Mouse (Mus musculus) lung, postnatal 14 days (tissue): ENCODE measurements around the gene Taf8.
A peak's percentile ranks its signal among the peaks of the same experiment; 100 is the strongest.

Experiments used
- DNase-seq: peaks from one replicate; pipeline ENCODE4 v3.0.0; 2021

Gene Taf8

DNA sequence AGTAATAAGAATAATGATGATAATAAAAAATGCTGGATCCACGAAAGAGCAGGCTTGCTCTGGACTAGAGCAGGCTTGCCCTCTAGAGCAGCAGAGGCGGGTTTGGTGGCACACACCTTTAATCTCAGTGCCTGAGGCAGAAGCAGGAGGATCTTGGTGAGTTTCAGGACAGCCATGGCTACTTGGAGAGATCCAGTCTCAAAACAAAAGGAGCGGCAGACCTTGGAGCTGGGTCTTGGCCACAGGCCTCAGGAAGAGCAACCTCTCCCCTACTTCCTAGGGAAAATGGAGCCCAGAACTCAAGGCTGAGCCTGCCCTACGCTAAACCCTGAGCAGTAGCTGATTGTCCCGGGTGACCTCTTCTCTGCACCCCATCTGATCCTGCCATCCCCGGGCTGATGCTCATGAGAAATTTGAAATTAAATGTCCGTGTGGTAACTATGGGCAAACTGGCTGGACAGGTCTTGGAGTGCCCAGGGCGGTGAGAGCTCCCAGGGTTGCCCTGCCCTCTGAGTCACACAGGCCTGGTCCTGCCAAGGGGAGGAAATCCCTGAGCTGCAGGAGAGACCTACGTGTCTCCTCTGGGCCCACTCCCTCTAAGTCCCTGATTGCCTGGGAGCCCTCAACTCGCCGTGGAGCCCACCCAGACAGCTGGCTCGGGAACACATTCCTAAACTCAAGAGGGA is 51.1 kb downstream of the Taf8 start:
- DNase-seq: peak; percentile 56

DNA sequence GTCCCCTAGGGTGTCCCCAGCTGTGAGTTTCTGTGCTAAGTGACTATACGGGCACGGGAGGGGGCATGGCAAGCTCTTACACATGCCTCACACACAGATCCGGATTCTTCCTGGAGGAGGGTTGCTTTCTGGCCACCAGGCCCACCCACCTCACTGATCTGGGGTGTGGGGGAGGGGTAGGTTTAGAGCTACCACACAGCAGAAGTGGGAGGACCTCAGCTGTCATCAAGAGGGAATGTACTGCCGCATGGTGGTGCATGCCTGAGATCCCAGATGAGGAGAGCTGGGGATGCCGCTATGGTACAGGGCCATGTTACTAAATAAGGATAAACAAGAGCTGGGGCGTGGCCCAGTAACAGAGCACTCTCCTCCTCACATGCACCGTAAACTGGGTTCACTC is 51.9 kb downstream of the Taf8 start:
- DNase-seq: no peak

DNA sequence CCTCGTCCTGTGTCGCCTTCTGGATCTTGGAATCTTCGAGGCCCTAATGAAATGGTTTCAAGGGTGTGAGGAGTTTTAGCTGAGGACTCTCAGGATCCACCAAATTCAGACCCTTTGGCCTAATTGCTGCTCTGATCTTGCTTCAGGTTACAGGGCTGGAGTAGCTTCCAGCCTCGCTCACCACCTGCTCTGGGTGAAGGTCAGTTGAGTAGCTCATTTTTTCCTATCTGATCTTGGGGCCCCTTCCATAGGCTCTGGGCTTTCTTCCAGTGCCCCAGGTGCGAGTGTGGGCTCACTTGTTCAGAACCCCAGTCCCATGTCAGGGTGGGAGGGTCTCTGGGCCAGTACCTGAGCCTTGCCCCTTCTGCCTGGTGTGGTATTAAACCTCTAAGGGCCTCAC is 52.7 kb downstream of the Taf8 start:
- DNase-seq: no peak

DNA sequence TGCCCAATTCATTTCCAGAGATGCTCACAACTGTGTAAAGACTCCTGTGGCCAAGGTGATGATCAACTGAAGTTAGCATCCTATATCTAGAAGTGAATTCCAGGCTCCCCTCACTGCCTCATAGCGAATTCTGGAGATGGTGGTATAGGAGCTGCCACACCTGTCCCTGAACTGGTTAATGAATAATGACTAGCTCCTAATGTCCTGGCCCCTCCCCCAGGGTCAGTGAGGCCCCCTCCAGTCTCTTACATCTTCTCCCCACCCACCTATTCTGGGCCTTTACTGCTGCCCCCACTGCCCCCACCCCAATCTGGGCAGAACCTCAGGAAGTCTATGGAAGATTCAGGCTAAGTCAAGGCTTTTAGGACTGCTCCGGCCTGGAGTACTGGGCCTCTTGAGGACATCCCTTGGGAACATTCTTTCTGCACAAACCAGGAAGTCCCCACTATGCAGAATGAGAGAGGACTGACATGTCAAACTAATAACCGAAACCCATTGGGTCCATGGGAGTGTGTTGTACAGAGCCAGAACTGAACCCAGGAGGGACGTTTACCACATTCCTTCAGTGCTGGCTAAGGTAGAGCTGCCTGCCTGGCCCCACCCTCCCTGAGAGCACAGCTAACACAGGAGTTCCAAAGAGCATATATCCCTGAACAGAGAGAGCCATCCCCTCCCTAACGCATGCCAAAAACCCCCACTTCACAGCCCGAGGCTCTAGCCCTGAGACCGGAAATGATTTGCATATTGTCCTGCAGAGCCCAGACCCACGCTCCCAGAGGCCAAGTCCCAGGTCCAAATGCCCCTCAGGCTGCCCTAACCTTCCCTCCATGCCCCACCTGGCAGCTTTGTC is 53.3 kb downstream of the Taf8 start:
- DNase-seq: no peak

GRCm38 (mm10) chr17:47446561-47446960 is 55.5 kb downstream of the Taf8 start:
- DNase-seq: no peak

DNA sequence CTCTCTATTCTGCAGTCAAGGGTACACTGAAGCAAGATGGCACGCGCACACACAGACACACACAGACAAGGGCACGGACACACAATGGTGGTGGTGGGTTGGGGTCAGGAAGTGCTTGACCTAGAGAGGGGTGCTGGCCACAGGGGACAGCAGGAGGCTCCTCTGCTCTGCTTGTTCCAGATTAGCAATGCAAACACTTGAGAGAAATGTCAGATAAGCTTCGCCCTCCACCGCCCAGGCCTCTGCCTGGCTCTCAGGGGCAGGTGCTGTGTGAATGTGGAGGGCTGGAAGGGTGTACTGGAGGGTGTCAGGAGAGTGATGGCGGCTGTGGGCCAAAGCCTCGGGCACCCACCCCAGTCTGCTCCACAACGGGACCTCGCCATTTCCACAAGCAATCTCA is 56.1 kb downstream of the Taf8 start:
- DNase-seq: no peak

- DNase-seq: no peak
Observed at GRCm38 (mm10) chr17:47445518-47445917, 56.6 kb downstream of the Taf8 start.

- no peak for DNase-seq
Observed at GRCm38 (mm10) chr17:47444113-47444512, 58.0 kb downstream of the Taf8 start.

GRCm38 (mm10) chr17:47442271-47442670 is 59.8 kb downstream of the Taf8 start:
- no peak for DNase-seq

GRCm38 (mm10) chr17:47441296-47442051 is 60.6 kb downstream of the Taf8 start:
- DNase-seq: no peak

DNA sequence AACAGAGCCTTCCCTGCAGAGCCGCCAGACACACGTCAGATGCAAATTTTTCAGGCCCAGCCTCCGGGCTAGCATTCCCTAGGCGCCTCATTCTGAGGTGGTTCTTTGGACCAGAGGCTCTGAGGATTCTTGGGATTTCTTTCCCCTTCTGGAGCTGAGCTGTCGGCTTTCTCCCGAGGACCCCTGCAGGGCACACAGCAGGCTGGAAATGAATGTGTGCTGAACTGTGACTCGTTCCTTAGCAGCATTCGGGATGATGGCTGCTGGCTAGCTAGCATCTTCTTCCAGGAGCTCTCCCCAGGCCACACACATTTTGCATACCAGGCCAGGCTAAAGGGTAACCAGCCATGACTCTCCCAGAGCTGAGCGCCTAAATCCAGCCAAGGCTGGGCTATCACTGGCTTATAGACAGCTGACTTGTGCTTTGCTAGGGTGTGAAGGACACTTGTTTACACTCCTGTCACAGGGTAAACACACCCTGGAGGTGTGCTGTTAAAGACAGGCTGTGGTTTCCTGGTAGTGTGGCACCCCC is 61.7 kb downstream of the Taf8 start:
- no peak for DNase-seq

GRCm38 (mm10) chr17:47439396-47440028 is 62.6 kb downstream of the Taf8 start:
- DNase-seq: peak; percentile 40

- no peak for DNase-seq
Observed at GRCm38 (mm10) chr17:47438611-47439010, 63.5 kb downstream of the Taf8 start.

GRCm38 (mm10) chr17:47436907-47437547 is 65.1 kb downstream of the Taf8 start, which contains the start of gene 1700001C19Rik:
Gene 1700001C19Rik, minus strand, starts transcription at chr17:47437376.
- DNase-seq: peak; percentile 27

DNA sequence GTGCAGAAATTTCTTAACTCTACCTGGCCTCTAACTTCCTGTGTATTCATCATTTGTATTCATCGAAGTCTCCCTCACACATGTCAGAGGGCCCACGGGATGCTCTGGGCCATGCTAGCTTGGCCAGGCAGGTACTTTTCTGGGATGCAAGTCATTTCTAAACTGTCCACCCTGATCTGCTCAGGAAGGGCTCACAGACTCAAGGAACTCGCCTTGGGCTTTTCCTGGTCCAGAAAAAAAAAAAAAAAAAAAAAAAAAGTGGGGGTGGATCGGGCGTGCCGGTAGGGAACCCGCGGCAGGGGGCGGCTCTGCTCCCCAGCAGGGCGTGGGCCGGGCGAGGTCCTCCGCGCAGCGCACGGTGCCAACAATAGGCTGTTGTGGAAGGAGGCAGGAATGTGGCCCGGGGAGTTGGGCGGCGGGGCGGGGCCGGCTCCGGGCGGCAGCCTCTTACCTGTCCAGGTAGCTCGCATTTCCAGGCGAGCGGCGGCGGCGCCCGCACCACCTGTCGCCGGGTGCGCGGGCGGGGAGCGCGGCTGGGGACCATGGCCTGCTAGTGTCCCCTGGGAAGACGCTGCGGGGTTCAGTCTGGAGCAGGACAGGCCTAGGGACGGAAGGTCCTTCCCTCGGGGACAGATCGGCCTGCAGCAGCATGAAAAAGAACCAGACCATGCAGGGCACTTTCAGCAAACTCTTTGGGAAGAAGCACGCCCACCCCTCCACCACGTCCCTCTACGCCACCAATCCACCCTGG is 65.8 kb downstream of the Taf8 start, which contains the start of gene AI661453:
AI661453 (plus strand) TSS at position 460 of the 751 bp plus-strand sequence.
- DNase-seq: peak; percentile 79
